Mouse (Mus musculus) stomach, embryonic 15.5 days (tissue): ENCODE data around the gene D430042O09Rik. TPM values are rescaled to one million over a fixed set of nuclear protein-coding genes. Genes with fewer than 3 reads are reported as not detected.
A peak's percentile ranks its signal among the peaks of the same experiment; 100 is the strongest.

Experiments
- ATAC-seq: fragments of 200-750 bp; cut with Nextera tagmentation; 2 replicates; pipeline ENCODE4 v1.8.0; 2017; ENCODE audit warnings: low read depth, moderate number of reproducible peaks, moderate TSS enrichment; ENCODE audit not compliant: insufficient read depth, low FRiP score
- H3K27ac ChIP-seq: fragments of 300-500 bp; sonication (generic); 2 replicates; pipeline ENCODE4 v1.5.1; 2015; ENCODE audit warnings: mild to moderate bottlenecking, inconsistent platforms
- H3K27me3 ChIP-seq: fragments of 300-500 bp; sonication (generic); replicated peaks from 2 replicates; pipeline ENCODE4 v1.6.1; 2015; ENCODE audit warnings: inconsistent platforms
- H3K36me3 ChIP-seq: fragments of 300-500 bp; sonication (generic); 2 replicates; pipeline ENCODE4 v1.6.1; 2015; ENCODE audit warnings: inconsistent platforms
- H3K4me1 ChIP-seq: fragments of 300-500 bp; sonication (generic); 2 replicates; pipeline ENCODE4 v1.6.1; 2015; ENCODE audit warnings: inconsistent platforms
- H3K4me2 ChIP-seq: fragments of 300-500 bp; sonication (generic); 2 replicates; pipeline ENCODE4 v1.6.1; 2015; ENCODE audit warnings: mild to moderate bottlenecking, inconsistent platforms
- H3K4me3 ChIP-seq: fragments of 300-500 bp; sonication (generic); replicated peaks from 2 replicates; pipeline ENCODE4 v1.5.1; 2015; ENCODE audit warnings: inconsistent platforms
- H3K9ac ChIP-seq: fragments of 300-500 bp; sonication (generic); 2 replicates; pipeline ENCODE4 v1.6.1; 2015; ENCODE audit warnings: inconsistent platforms
- H3K9me3 ChIP-seq: fragments of 300-500 bp; sonication (generic); 2 replicates; pipeline ENCODE4 v1.6.1; 2016; ENCODE audit warnings: inconsistent platforms
- whole genome bisulfite sequencing: fragments of 180-500 bp; shearing (Covaris S2); methylation state at CpG from one replicate; pipeline ENCODE4 v1.1.7; 2015; 5-methylcytosine and 5-hydroxymethylcytosine counted together
- polyA plus RNA-seq: library from polyadenylated mRNA; unstranded; fragments of >200 nt; fragmentation: Nextera tagmentation; extraction: Ambion mirVana; gene quantifications from 2 replicates; pipeline ENCODE4 v1.2.1, GENCODE M21; 2015

Gene D430042O09Rik
- polyA plus RNA-seq, 1 experiment from 2014 or later: 6.0 TPM

DNA sequence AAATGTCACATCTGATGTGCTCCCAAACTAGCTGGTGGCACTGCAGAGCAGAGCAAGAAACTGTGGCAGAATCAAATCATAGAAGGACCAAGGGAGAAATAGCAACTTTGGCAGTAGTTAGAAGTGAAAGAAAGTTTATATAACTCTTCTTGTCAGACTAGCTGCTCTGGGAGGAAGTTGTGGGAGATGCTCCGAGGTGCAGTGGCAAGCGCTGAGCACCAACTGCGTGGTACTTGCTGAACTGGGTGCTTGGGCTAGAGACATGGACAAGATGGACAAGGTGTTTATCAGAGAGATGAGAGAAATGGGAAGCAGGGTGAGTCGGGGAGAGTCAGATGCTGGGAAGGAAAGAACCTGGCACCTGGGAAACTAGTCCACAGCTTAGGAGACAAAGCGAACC is 180.1 kb downstream of the D430042O09Rik start:
- H3K4me2 ChIP-seq: no peak overlapping the region
- H3K4me3 ChIP-seq: no peak overlapping the region
- no peaks in the 10 kb centered on the region for H3K36me3 ChIP-seq
- no peak overlapping the region for H3K9ac ChIP-seq
- ATAC-seq: no peak
- H3K4me1 ChIP-seq: 0 out of 2 replicates have a peak, but pooled peaks cover 9% of the 10 kb centered on the region
- no peaks in the 10 kb centered on the region for H3K9me3 ChIP-seq
- WGBS: 76% methylated on average over 5 of the region's 5 CpGs
- no peaks in the 10 kb centered on the region for H3K27me3 ChIP-seq
- H3K27ac ChIP-seq: no peak overlapping the region

DNA sequence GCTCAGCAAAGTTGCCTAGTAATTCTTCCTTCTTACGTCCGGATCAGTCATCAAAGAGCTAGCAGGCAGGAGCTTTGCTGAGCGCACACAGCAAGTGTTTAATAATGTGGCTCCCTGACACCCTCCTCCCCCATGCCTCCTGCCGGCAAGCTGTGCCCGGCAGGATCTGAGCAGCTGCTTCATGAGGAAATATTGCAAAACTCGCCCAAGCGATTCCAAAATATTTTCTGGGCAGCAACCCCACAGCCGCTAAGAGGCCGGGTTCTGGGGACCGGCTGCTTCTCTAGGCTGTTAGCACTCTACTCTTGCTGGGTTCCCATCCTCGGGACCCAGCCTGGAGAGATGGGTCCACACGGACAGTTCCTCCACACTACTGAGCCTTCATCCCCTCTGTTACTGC is 180.7 kb downstream of the D430042O09Rik start:
- H3K36me3 ChIP-seq: no peaks in the 10 kb centered on the region
- H3K9ac ChIP-seq: no peak overlapping the region
- H3K4me1 ChIP-seq: 0 out of 2 replicates have a peak, but pooled peaks cover 9% of the 10 kb centered on the region
- H3K9me3 ChIP-seq: no peaks in the 10 kb centered on the region
- 53% methylated on average over 12 of the region's 12 CpGs for WGBS
- no peak for ATAC-seq
- no peak overlapping the region for H3K27ac ChIP-seq
- no peak overlapping the region for H3K4me3 ChIP-seq
- H3K27me3 ChIP-seq: no peaks in the 10 kb centered on the region
- peak overlapping the region; percentile 5; the same call in 1 of the 2 replicates for H3K4me2 ChIP-seq

DNA sequence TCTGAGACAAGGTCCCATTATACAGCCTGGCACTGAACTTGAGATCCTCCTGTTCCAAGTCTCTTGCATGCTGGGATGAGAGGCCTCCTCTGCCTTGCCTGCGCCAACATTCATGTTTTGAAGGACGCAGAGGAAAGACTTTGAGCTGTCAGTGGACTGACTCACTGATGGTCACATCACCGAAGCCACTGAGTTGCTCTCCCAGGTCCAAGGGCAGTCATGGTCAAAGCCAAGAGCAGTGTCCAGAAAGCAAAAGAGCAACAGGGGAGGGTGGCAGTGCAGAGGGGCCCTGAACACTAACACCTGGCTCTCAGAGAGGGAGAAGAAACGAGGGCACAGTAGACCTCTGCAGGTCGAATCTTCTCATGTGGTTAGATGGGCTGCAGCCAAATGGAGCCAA is 185.9 kb downstream of the D430042O09Rik start:
- no peak for ATAC-seq
- H3K27ac ChIP-seq: no peak overlapping the region
- 86% methylated on average over 5 of the region's 5 CpGs for WGBS
- no peak overlapping the region for H3K4me3 ChIP-seq
- H3K4me1 ChIP-seq: no peaks in the 10 kb centered on the region
- H3K4me2 ChIP-seq: no peak overlapping the region
- no peaks in the 10 kb centered on the region for H3K27me3 ChIP-seq
- H3K9ac ChIP-seq: no peak overlapping the region
- no peaks in the 10 kb centered on the region for H3K36me3 ChIP-seq
- H3K9me3 ChIP-seq: no peaks in the 10 kb centered on the region

DNA sequence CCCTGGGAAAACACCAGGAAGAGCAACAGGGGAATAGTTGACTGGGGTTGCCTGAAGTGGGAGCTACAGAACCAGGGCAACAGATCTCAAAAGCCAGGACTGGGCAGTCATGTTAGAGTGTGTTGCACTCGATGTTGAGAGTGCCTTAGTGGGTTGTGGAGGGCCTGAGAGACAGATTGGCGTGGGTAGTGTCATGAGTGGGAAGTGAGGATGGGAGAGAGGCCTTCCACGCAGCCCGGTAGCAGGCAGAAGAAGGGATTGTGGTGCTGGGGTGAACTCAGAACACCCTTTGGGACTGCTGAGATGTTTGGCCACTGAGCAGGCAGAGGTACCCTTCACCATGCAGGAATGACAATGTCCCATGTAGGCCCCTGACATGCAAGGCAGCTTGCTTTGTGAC is 189.4 kb downstream of the D430042O09Rik start:
- H3K4me2 ChIP-seq: no peak overlapping the region
- no peaks in the 10 kb centered on the region for H3K27me3 ChIP-seq
- no peak for ATAC-seq
- H3K4me3 ChIP-seq: no peak overlapping the region
- no peak overlapping the region for H3K27ac ChIP-seq
- WGBS: 79% methylated on average over 4 of the region's 4 CpGs
- peaks cover 3% of the 10 kb centered on the region; the same call in 1 of the 2 replicates for H3K4me1 ChIP-seq
- no peaks in the 10 kb centered on the region for H3K9me3 ChIP-seq
- no peaks in the 10 kb centered on the region for H3K36me3 ChIP-seq
- H3K9ac ChIP-seq: no peak overlapping the region

DNA sequence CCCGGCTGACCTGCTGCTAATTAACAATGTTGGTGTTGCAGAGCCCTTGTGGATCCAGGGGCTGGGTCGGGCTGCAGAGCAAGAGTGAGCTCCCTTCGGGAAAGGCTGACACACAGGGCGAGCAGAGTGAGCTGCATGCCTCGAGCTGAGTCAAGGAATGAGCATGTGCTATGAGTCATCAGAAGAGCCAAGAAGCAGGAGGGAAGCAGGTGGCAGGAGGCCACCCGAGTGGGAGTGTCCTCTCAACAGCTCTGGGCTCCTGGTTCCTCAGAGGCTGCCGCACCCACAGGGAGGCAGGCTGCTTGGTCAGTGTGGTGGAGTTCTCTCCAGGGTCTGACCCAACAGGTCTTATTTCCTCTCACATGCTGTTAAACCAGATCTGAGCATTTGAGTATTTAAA is 191.3 kb downstream of the D430042O09Rik start:
- Histone ChIP-seq H3K4me3 (no peak overlapping the region), H3K27me3 (no peaks in the 10 kb centered on the region), H3K4me1 (peaks cover 3% of the 10 kb centered on the region; the same call in 1 of the 2 replicates), H3K9me3 (no peaks in the 10 kb centered on the region), H3K4me2 (no peak overlapping the region), H3K27ac (no peak overlapping the region), H3K36me3 (no peaks in the 10 kb centered on the region), H3K9ac (no peak overlapping the region)
- peak; percentile 89 for ATAC-seq
- WGBS: 24% methylated on average over 7 of the region's 7 CpGs

DNA sequence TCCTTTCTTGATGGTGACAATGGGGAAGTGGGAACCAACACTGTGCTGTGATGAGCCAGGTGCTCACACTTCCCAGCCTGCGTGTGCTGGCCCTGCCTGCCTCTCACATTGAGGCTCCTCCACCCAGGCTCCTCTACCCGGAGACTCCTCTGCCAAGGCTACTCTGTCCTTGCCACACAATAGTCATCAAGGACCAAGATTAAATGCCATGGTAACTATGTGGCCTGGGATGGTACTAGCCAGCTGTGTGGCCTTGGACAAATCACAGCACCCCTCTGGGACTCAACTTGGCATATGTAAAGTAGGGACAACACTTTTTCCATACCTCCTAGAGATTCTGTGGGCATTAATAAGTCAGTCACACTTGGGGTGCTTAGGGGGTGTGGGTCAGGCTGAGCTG is 192.2 kb downstream of the D430042O09Rik start:
- no peaks in the 10 kb centered on the region for H3K9me3 ChIP-seq
- no peaks in the 10 kb centered on the region for H3K36me3 ChIP-seq
- H3K27me3 ChIP-seq: no peaks in the 10 kb centered on the region
- H3K4me1 ChIP-seq: peaks cover 3% of the 10 kb centered on the region; the same call in 1 of the 2 replicates
- no peak overlapping the region for H3K4me2 ChIP-seq
- no peak for ATAC-seq
- no peak overlapping the region for H3K9ac ChIP-seq
- 65% methylated on average over 2 of the region's 2 CpGs for WGBS
- no peak overlapping the region for H3K4me3 ChIP-seq
- H3K27ac ChIP-seq: no peak overlapping the region

DNA sequence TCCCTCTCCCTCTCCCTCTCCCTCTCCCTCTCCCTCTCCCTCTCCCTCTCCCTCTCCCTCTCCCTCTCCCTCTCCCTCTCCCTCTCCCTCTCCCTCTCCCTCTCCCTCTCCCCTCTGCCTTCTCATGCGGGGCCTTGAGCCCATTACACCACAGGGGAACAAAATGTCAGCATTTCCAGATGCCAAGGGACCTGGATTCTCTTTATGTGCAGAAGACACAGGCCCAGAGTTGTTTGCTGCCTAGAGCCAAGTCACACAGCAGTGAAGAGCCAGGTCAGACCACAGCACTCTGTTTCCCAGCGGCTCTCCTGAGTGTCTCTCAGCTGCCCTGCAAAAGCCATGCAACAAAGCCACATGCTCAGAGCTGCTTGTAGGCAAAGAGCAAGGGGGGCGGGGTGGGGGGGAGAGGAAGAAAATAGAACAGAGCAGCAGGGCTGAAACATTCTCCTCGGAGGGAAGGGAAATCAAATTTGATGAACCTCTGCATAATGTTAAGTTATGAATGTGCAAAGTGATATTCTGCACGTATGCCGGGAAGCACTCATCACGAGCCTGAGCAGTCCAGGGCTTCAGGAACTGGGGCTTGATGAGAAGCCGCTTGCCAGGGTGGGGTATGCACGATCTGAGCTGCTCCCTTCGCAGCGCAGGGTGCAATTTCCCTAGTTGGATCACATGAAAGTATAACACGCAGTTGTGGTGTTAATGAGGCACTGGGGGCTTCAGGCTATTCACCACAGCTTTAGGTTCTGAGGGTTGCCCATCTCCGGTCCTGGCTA is 192.9 kb downstream of the D430042O09Rik start:
- WGBS: 61% methylated on average over 13 of the region's 13 CpGs
- Histone ChIP-seq H3K9ac (no peak overlapping the region), H3K36me3 (no peaks in the 10 kb centered on the region), H3K27ac (no peak overlapping the region), H3K4me3 (no peak overlapping the region), H3K4me1 (peaks cover 3% of the 10 kb centered on the region; the same call in 1 of the 2 replicates), H3K4me2 (no peak overlapping the region), H3K27me3 (no peaks in the 10 kb centered on the region), H3K9me3 (no peaks in the 10 kb centered on the region)
- no peak for ATAC-seq

DNA sequence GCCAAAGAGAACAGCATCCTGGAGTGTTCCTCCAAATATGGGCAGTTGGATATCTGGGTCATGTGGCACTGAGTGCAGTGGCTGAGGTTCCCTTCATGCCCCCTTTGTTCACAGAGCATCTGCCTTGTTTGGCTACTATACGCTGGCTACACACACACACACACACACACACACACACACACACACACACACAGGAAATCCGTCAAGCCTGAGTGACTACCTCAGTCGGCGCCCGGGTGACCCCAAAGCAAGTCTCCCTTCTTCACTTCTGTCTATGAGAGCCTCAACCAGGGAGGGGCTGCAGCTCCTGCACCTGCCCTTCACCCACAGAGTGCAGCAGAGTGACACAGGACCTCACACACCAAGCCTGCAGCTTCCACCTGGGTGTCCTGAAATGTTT is 213.1 kb downstream of the D430042O09Rik start:
- Histone ChIP-seq H3K27ac (no peak overlapping the region), H3K9me3 (no peaks in the 10 kb centered on the region), H3K4me3 (no peak overlapping the region), H3K36me3 (no peaks in the 10 kb centered on the region), H3K27me3 (no peaks in the 10 kb centered on the region), H3K4me2 (no peak overlapping the region), H3K4me1 (no peaks in the 10 kb centered on the region), H3K9ac (no peak overlapping the region)
- ATAC-seq: no peak
- WGBS: 58% methylated on average over 5 of the region's 5 CpGs

DNA sequence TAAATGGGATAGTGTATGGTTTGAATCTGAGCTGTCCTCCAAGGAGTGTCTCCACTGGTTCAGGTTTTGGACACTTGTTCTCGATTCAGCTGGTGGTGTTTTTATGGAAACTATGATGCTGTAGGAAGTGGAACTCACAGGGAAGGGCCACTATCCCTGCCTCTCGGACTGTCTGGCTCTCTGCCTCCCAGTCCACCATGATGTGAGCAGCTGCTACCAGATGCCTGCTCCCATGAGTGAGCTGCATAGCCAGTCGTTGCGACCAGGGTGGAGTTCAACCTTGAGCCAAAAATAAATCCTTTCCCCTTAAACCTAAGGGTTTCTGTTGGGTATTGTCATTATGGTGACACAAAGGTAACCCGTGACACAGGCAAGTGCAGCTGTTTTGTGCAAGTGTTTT is 216.4 kb downstream of the D430042O09Rik start:
- H3K4me1 ChIP-seq: no peaks in the 10 kb centered on the region
- no peaks in the 10 kb centered on the region for H3K36me3 ChIP-seq
- no peak overlapping the region for H3K4me2 ChIP-seq
- H3K27ac ChIP-seq: no peak overlapping the region
- no peaks in the 10 kb centered on the region for H3K27me3 ChIP-seq
- no peak overlapping the region for H3K4me3 ChIP-seq
- no peak overlapping the region for H3K9ac ChIP-seq
- WGBS: 74% methylated on average over 5 of the region's 5 CpGs
- no peaks in the 10 kb centered on the region for H3K9me3 ChIP-seq
- no peak for ATAC-seq

Other genes with a start within 250 kb of the D430042O09Rik start
- 111 and 121 TPM in 2 replicates for gene Nsmce1, start 216.3 kb upstream of the D430042O09Rik start, polyA plus RNA-seq
- 9.5 and 10.1 TPM in 2 replicates for gene Il4ra, start 155.8 kb upstream of the D430042O09Rik start, polyA plus RNA-seq
- 0.57 and 0.65 TPM in 2 replicates for gene Il21r, start 104.5 kb upstream of the D430042O09Rik start, polyA plus RNA-seq
- gene Gtf3c1, start 108 bp upstream of the D430042O09Rik start, polyA plus RNA-seq: 20.2 and 23.7 TPM in 2 replicates